Mouse (Mus musculus) adrenal gland (tissue): Measurements from ENCODE around the gene Gm10251.
"Not testable (repeated sequence)": the region's sequence is repeated elsewhere in the genome, so short reads cannot be mapped to it uniquely, and the experiment has no call there.

Source experiments
- intact Hi-C: fragments of 180-260 bp; cut with DNase I; formaldehyde crosslinking; loops from one replicate; pipeline ENCODE4 v1.15.1; 2025
- long read RNA-seq, 2 experiments: library from polyadenylated mRNA; unstranded; transcript quantifications; one replicate each; pipeline ENCODE4 v2.0.0; 2020; ENCODE audit warnings: borderline replicate concordance in 1 of 2; ENCODE audit not compliant: insufficient replicate concordance in 1 of 2

The Gm10251 gene
- long read RNA-seq, experiment 1: 0 reads
- long read RNA-seq, experiment 2: 0 reads

DNA sequence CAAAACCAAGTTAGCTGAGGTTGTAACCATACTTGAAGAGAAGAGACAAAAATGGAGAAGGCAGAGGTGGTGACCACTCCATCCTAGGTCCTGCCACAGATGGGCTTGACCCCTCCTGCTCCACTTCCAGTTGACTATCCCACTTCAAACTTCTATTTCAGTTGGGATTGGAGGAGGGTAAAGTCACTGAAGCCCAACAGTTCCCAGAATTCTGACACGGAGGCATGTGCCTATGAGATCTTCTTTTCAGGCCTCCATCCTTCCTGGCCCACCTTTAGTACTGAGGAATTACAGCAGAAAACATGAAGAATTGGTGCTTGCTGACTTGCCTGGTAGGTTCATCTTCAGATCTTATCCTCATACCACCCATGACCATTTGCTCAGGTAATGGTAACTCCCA, at the start of gene Gm10251:
Gm10251 (minus strand) TSS at position 101 of the 400 bp plus-strand sequence.
- intact Hi-C loops: not testable (repeated sequence)

- intact Hi-C loops: not testable (repeated sequence)
Observed at GRCm38 (mm10) chr14:6720151-6720550, 36.2 kb upstream of the Gm10251 start, which contains the start of gene Gm8050. Gene Gm8050, minus strand, starts transcription at chr14:6720251.

DNA sequence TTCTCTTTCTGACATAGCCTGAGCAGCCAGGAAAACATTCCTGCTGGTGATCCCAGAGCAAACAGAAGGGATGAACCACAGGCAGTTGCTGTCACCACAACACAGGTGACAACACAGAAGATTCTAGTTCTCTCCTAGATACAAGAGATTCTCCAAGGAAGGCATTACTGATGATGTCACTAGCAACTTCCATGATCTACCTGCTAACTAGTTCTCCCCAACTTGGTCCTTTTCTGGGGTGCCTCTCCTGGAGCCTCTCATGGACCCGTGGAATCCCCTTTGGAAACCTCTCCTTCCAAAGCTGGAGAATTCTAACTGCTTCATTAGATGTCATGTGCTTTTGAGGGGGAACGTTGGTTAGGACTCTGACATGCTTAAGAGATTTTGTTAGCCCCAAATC, 61.7 kb downstream of the Gm10251 start, which contains the start of gene Gm3460:
Gm3460 (minus strand) TSS at position 101 of the 400 bp plus-strand sequence.
- intact Hi-C loops: not testable (repeated sequence)

DNA sequence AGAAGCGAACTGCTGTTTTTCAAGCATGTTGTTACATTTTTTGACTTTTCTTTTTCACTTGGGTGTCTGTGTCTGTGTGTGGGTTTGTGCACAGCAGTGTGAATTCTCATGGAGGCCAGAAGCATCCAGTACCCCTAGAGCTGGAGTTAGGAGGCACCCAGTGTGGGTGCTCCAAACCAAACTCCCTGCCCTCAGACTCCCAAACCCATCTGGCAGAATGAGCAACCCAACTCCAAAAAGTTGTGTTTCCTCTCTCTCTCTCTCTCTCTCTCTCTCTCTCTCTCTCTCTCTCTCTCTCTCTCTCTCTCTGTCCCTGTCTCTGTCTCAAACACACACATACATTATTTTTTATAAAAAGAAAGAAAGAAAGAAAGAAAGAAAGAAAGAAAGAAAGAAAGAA, 77.5 kb downstream of the Gm10251 start:
- intact Hi-C loops: not testable (repeated sequence)

GRCm38 (mm10) chr14:6605004-6605403, 79.0 kb downstream of the Gm10251 start:
- intact Hi-C loops: not testable (repeated sequence)

DNA sequence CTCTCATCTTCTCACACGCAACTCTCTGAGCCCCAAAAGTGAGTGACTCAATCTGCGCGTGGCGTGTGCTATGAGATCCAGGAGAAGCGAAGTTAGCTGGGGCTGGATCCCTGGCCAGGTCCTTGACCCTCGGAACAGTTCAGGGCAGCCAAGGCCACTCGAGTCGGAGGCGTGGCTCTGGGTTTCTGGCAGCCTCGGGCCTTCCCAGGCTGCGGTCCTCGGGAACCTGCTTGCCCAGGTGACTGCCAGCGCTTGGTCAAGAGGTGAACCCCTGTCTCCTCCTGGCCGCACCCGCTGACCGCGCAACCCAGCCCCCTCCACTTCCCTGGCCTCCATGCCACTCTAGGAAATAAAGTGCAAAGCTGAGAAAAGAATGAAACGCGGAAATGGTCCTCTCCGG, 79.4 kb downstream of the Gm10251 start:
- intact Hi-C loops: not testable (repeated sequence)

GRCm38 (mm10) chr14:6590513-6590912, 93.5 kb downstream of the Gm10251 start, which contains the start of gene Gm3629:
Gene Gm3629, minus strand, starts transcription at chr14:6590613.
- intact Hi-C loops: not testable (repeated sequence)
